19 mouse cellular contexts compared by ENCODE assay signal in the genomic region with DNA sequence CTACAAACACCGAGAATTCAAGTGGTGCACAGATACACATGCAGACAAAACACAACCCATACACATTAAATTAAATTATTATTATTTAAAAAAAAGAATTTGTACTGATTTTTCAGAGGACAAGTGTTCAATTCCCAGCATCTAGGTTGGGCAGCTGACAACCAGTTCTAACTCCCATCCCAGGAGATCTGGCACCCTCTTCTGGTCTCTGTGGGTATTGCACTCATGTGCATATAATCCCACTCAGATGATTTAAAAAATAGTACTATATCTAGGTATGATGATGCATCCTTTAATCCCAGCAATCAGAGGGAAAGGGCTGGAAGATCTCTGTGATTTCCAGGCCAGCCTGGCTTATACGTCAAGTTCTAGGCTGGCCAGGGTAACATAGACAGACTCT.
DNase-seq lines count a peak whose midpoint lies in the region; ATAC-seq and TF ChIP-seq lines count a peak whose summit lies in the region.
"Had no signal": no experiment of that assay in that cellular context is flagged by ENCODE, and none has a peak within 500 bp of the region (broad histone marks: within the 10 kb centered on the region; RNA-seq: fewer than 3 reads in every experiment).

No protein-coding gene starts in this region.

- no peak overlapping the region for H3K27ac ChIP-seq in heart, adult 2 months
- H3K27ac ChIP-seq in liver, embryonic 14.5 days: no peak overlapping the region
- H3K27ac ChIP-seq: forebrain, embryonic 12.5 days; liver, embryonic 13.5 days; midbrain, embryonic 12.5 days had no signal

- H3K4me2 ChIP-seq in liver, embryonic 14.5 days (ENCODE audit: low read depth): no peak overlapping the region
- H3K4me2 ChIP-seq: forebrain, embryonic 12.5 days; liver, embryonic 13.5 days; midbrain, embryonic 12.5 days had no signal

- no peak for ATAC-seq in liver, embryonic 14.5 days (ENCODE audit: insufficient read depth)
- ATAC-seq: hindbrain, embryonic 16.5 days; Patski had no signal

- whole genome bisulfite sequencing in heart, adult 2 months: 94% methylated on average over 2 of the region's 2 CpGs
- 83% methylated on average over 2 of the region's 2 CpGs for WGBS in liver, embryonic 14.5 days (ENCODE audit: insufficient replicate concordance)

- no peak overlapping the region for H3K4me3 ChIP-seq in heart, adult 2 months
- no peak overlapping the region for H3K4me3 ChIP-seq in liver, embryonic 14.5 days (ENCODE audit: insufficient read depth in 1 of 2, low read depth in 2 of 2, low read length in 2 of 2)
- no peak overlapping the region for H3K4me3 ChIP-seq in E14TG2a.4 (replicated peaks; ENCODE audit: low read length)
- H3K4me3 ChIP-seq: forebrain, embryonic 12.5 days; liver, embryonic 13.5 days; midbrain, embryonic 12.5 days had no signal

- H3K79me2 ChIP-seq in heart, adult 2 months (replicated peaks; ENCODE audit: control insufficient read depth, insufficient read depth, low read length): no peaks in the 10 kb centered on the region

- intact Hi-C loops in heart, adult 2 months (cut with DNase I): no loop called here

- TF ChIP-seq EP300 in heart, adult 2 months (IDR thresholded peaks at IDR 0.05; ENCODE audit: insufficient read depth, low read depth, low read length): no peak
- TF ChIP-seq EP300 in liver, embryonic 14.5 days (IDR thresholded peaks at IDR 0.05; ENCODE audit: low read depth): no peak

- TF ChIP-seq POLR2A in heart, adult 2 months (IDR thresholded peaks at IDR 0.05; ENCODE audit: insufficient read depth, low read depth, low read length): no peak
- TF ChIP-seq POLR2A in brain, embryonic 14.5 days (IDR thresholded peaks at IDR 0.05; ENCODE audit: borderline replicate concordance, extremely low read depth, insufficient read depth, insufficient read length, poor library complexity, severe bottlenecking): no peak

- H3K9ac ChIP-seq in heart, adult 2 months (ENCODE audit: low read depth, low read length): no peak overlapping the region
- no peak overlapping the region for H3K9ac ChIP-seq in liver, embryonic 14.5 days (replicated peaks)
- H3K9ac ChIP-seq: forebrain, embryonic 12.5 days; liver, embryonic 13.5 days; midbrain, embryonic 12.5 days had no signal

- no peaks in the 10 kb centered on the region for H3K4me1 ChIP-seq in heart, adult 2 months (ENCODE audit: control insufficient read depth, insufficient read depth, low read length)
- no peaks in the 10 kb centered on the region for H3K4me1 ChIP-seq in liver, embryonic 14.5 days (replicated peaks; ENCODE audit: control insufficient read depth in 2 of 2, insufficient read depth in 2 of 2, low read length in 1 of 2)
- H3K4me1 ChIP-seq in E14TG2a.4 (replicated peaks; ENCODE audit: low read depth, low read length): peaks cover 7% of the 10 kb centered on the region
- H3K4me1 ChIP-seq: liver, embryonic 13.5 days had no signal

- H3K27me3 ChIP-seq in heart, adult 2 months (ENCODE audit: control insufficient read depth, insufficient read depth, low read length): no peaks in the 10 kb centered on the region
- H3K27me3 ChIP-seq in liver, embryonic 14.5 days (ENCODE audit: control insufficient read depth, insufficient read depth, low read length): no peaks in the 10 kb centered on the region
- H3K27me3 ChIP-seq in E14TG2a.4 (ENCODE audit: insufficient read depth, low read length): peaks cover 25% of the 10 kb centered on the region
- H3K27me3 ChIP-seq: forebrain, embryonic 12.5 days; liver, embryonic 13.5 days; midbrain, embryonic 12.5 days; Patski had no signal

- H3K9me3 ChIP-seq in liver, embryonic 14.5 days (ENCODE audit: control insufficient read depth, low read length): no peaks in the 10 kb centered on the region; the same call in 1 of the 2 replicates
- no peaks in the 10 kb centered on the region for H3K9me3 ChIP-seq in E14TG2a.4 (ENCODE audit: low read length)

- TF ChIP-seq CTCF in heart, adult 2 months (IDR thresholded peaks at IDR 0.05): peak; percentile 17; the same call in 1 of the 2 replicates
- peak; percentile 44 for TF ChIP-seq CTCF in liver, embryonic 14.5 days (IDR thresholded peaks at IDR 0.05; ENCODE audit: low read depth)
- TF ChIP-seq CTCF in E14TG2a.4 (conservative IDR thresholded peaks at IDR 0.05; ENCODE audit: low read length): peak; percentile 93
- peak; percentile 36; the same call in 1 of the 2 replicates for TF ChIP-seq CTCF in brain, embryonic 14.5 days (IDR thresholded peaks at IDR 0.05; ENCODE audit: borderline replicate concordance, extremely low read depth, insufficient read depth, insufficient read length)

- DNase-seq in heart, adult 2 months: no peak
- DNase-seq in heart, adult 9 months (ENCODE audit: low spot score in 2 of 2): no peak
- DNase-seq in liver, embryonic 14.5 days (ENCODE audit: low read depth in 3 of 3, low spot score in 3 of 3): no peak
- DNase-seq in liver: no peak
- no peak for DNase-seq in brain, embryonic 14.5 days (ENCODE audit: low read depth)
- DNase-seq in thymus, postnatal 4 days: no peak
- no peak for DNase-seq in right cerebral cortex, postnatal 10 days (ENCODE audit: low spot score in 2 of 2)
- DNase-seq: cerebellum, adult 2 months; heart, postnatal 10 days; liver, embryonic 13.5 days; lung, postnatal 36 days; right cerebral cortex, adult 18-20 months; spleen, adult 18-20 months; thymus, postnatal 36 days had no signal

- no peaks in the 10 kb centered on the region for H3K36me3 ChIP-seq in heart, adult 2 months (ENCODE audit: control insufficient read depth, insufficient read depth, low read length)
- H3K36me3 ChIP-seq in liver, embryonic 14.5 days (replicated peaks; ENCODE audit: control insufficient read depth, insufficient read depth, low read depth): no peaks in the 10 kb centered on the region
- no peaks in the 10 kb centered on the region for H3K36me3 ChIP-seq in E14TG2a.4 (ENCODE audit: insufficient read depth, low read length)
- H3K36me3 ChIP-seq: forebrain, embryonic 12.5 days; liver, embryonic 13.5 days; midbrain, embryonic 12.5 days had no signal

Comparison
In these comparisons a context has a peak if more than half of its experiments do, and no peak if none do; other contexts are left out.
1. CTCF ChIP-seq: peak in every context shown above with its lines; median percentile 93 in E14TG2a.4; 44 in liver, embryonic 14.5 days; 36 in brain, embryonic 14.5 days; 17 in heart, adult 2 months.